Mouse (Mus musculus) yolk sac, embryonic 10.5 days (tissue): ENCODE results near the gene Rtkn.

Source experiments
- DNase-seq: peaks from one replicate; pipeline ENCODE4 v3.0.0-alpha.2; 2017; ENCODE audit warnings: low spot score

Rtkn gene

DNA sequence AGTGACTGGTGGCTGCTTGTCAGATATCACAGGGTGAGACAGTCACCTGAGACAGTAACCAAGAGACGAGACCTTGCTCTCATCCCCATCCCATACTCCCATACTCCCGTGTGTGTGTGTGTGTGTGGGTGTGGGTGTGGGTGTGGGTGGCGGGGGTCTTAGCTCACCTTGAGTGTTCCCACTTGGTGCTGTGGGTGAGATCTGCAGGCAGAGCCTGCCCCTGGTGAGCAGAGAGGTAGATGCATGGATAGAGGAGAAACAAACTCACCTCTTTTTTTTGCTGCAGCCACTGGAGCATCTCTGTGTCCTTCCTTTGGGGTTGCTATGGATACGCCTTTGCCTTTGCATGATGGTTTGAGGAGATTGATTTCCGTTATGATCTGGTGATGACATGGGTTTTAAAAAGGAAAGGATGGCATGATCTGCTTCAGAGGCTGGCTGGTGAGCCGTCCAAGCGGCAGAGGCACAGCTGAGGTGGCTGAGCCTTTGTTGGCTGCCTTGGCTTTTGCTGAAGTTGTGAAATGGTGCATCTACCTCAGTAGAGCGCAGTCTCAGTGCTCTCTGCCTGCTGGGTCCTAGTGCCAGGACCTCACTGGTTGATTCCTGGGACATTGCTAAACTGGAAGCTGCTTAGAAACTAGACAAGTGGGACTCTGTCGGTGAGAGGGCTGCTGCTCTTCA lies 37.1 kb downstream of the Rtkn start:
- DNase-seq = no peak

DNA sequence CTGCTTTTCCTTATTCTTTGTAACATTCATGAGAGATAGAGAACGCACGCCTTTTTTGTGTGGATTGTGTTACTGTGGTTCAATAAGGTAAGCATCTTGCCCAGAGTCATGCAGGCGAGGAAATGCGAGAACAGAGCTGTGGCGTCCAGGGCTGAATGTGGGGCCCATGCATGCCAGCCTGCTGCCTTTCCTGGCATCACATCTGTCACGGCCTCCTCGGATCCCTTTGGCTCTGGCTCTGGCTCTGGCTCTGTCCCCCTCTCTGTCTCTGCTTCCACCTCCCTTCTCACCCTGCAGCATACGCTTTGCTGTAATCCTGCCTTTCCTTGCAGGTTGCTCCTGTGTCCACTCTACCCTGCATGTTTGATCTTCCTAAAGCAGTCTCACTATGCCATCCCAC lies 40.7 kb downstream of the Rtkn start:
- DNase-seq = no peak

- DNase-seq = no peak
Observed at GRCm38 (mm10) chr6:83179390-83180117, 44.3 kb downstream of the Rtkn start.

GRCm38 (mm10) chr6:83180605-83181004 lies 45.3 kb downstream of the Rtkn start:
- DNase-seq = no peak

GRCm38 (mm10) chr6:83184858-83185435 lies 49.7 kb downstream of the Rtkn start:
- no peak for DNase-seq

- peak; percentile 55 for DNase-seq
Observed at GRCm38 (mm10) chr6:83185895-83186861, 50.9 kb downstream of the Rtkn start.

GRCm38 (mm10) chr6:83186946-83187345 lies 51.7 kb downstream of the Rtkn start:
- DNase-seq = no peak

- DNase-seq = no peak
Observed at GRCm38 (mm10) chr6:83193571-83193970, 58.3 kb downstream of the Rtkn start.

GRCm38 (mm10) chr6:83197345-83198004 lies 62.2 kb downstream of the Rtkn start:
- DNase-seq = no peak
